Mouse (Mus musculus) stomach, embryonic 16.5 days (tissue): ENCODE results near the gene Aff3. TPM values are rescaled to one million over a fixed set of nuclear protein-coding genes. Genes with fewer than 3 reads are reported as not detected.

Source experiments
- ATAC-seq: fragments of 200-750 bp; cut with Nextera tagmentation; 2 replicates; pipeline ENCODE4 v1.8.0; 2017; ENCODE audit warnings: moderate number of reproducible peaks, moderate TSS enrichment; ENCODE audit not compliant: insufficient read depth, low FRiP score
- H3K27ac ChIP-seq: fragments of 300-500 bp; sonication (generic); 2 replicates; pipeline ENCODE4 v1.5.1; 2014; ENCODE audit warnings: low read length
- H3K27me3 ChIP-seq: fragments of 300-500 bp; sonication (generic); 2 replicates; pipeline ENCODE4 v1.6.1; 2014; ENCODE audit warnings: low read length, control low read depth, mixed read lengths; ENCODE audit not compliant: control insufficient read depth, insufficient read depth
- H3K36me3 ChIP-seq: fragments of 300-500 bp; sonication (generic); 2 replicates; pipeline ENCODE4 v1.6.1; 2014; ENCODE audit warnings: low read length; ENCODE audit not compliant: control insufficient read depth, insufficient read depth
- H3K4me1 ChIP-seq: fragments of 300-500 bp; sonication (generic); 2 replicates; pipeline ENCODE4 v1.6.1; 2014; ENCODE audit warnings: low read length, control low read depth, mixed read lengths; ENCODE audit not compliant: control insufficient read depth, insufficient read depth
- H3K4me2 ChIP-seq: fragments of 300-500 bp; sonication (generic); 2 replicates; pipeline ENCODE4 v1.6.1; 2014; ENCODE audit warnings: low read depth, low read length, mixed read lengths
- H3K4me3 ChIP-seq: fragments of 300-500 bp; sonication (generic); replicated peaks from 2 replicates; pipeline ENCODE4 v1.5.1; 2014; ENCODE audit warnings: mild to moderate bottlenecking, low read length
- H3K9ac ChIP-seq: fragments of 300-500 bp; sonication (generic); 2 replicates; pipeline ENCODE4 v1.6.1; 2014; ENCODE audit warnings: low read length
- H3K9me3 ChIP-seq: fragments of 300-500 bp; sonication (generic); replicated peaks from 2 replicates; pipeline ENCODE4 v1.6.1; 2016; ENCODE audit warnings: low read length, control low read depth; ENCODE audit not compliant: control insufficient read depth
- WGBS: fragments of 180-500 bp; shearing (Covaris S2); extraction: QIAGEN DNeasy Blood & Tissue Kit; methylation state at CpG from one replicate; pipeline ENCODE4 v1.1.7; 2014; 5-methylcytosine and 5-hydroxymethylcytosine counted together
- polyA plus RNA-seq: library from polyadenylated mRNA; unstranded; fragments of >200 nt; fragmentation: Nextera tagmentation; extraction: Ambion mirVana; gene quantifications from 2 replicates; pipeline ENCODE4 v1.2.1, GENCODE M21; 2015

Gene Aff3
- polyA plus RNA-seq, 1 experiment from 2014 or later, result 3.0 TPM

GRCm38 (mm10) chr1:38362275-38362674, 302.5 kb downstream of the Aff3 start:
- H3K36me3 ChIP-seq, result no peaks in the 10 kb centered on the region
- no peaks in the 10 kb centered on the region for H3K27me3 ChIP-seq
- H3K4me3 ChIP-seq, result no peak overlapping the region
- H3K4me2 ChIP-seq, result no peak overlapping the region
- no peak overlapping the region for H3K9ac ChIP-seq
- peaks cover 18% of the 10 kb centered on the region; the same call in 1 of the 2 replicates for H3K4me1 ChIP-seq
- ATAC-seq, result no peak
- no peaks in the 10 kb centered on the region for H3K9me3 ChIP-seq
- H3K27ac ChIP-seq, result no peak overlapping the region
- 89% methylated on average over 3 of the region's 3 CpGs for WGBS

- Histone ChIP-seq H3K27ac (peak overlapping the region; percentile 61), H3K4me1 (peaks cover 20% of the 10 kb centered on the region; the same call in 1 of the 2 replicates), H3K36me3 (no peaks in the 10 kb centered on the region), H3K27me3 (no peaks in the 10 kb centered on the region), H3K9me3 (no peaks in the 10 kb centered on the region), H3K4me2 (peak overlapping the region; percentile 28; the same call in 1 of the 2 replicates), H3K4me3 (no peak overlapping the region), H3K9ac (no peak overlapping the region)
- ATAC-seq, result peak; percentile 31; the same call in 1 of the 2 replicates
- WGBS, result 66% methylated on average over 26 of the region's 26 CpGs
These were observed 305.9 kb downstream of the Aff3 start for GRCm38 (mm10) chr1:38358797-38359349.

DNA sequence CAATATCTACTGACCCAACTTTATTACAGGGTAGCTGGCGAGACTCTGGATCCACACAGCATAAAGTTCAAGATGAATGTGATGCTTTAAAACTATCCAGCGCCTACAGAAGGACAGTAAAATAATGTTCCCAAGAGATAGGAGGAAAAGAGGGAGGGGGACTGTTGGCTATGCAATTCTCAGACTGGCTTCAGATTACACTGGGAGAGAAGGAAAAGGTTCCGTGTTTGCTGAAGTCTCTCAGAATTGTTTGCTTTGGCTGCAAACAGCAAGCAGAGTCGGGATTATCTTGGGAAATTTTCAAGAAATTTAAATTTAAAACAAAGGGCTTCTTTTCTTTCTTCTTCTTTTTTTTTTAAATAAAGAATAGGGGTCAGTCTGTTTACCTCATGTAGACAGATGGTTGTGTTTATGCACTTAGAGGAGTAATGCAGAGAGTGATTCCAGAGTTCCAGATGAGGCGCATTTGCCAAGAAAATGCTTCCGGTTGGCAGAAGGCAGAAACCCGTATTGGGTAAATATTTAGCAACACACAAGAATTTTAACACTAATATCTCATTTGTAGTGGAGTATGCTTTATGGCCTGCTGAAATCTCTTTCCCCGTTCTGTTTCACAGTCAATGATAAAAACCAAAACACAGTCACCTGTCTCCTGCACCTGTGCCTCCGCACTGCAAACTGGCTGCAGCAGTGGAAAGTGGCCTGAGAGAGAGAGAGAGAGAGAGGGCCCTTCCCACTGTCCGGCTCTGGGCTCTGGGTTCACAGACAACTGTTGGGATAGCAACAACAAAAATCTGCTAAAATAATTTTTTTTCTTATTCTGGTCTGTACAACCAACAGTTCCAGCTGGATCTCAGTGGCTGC, 306.6 kb downstream of the Aff3 start:
- ATAC-seq, result peak; percentile 15; the same call in 1 of the 2 replicates
- 21% methylated on average over 10 of the region's 10 CpGs for WGBS

GRCm38 (mm10) chr1:38354585-38354984, 310.2 kb downstream of the Aff3 start:
- ATAC-seq, result no peak
- Histone ChIP-seq H3K4me1 (peaks cover 20% of the 10 kb centered on the region; the same call in 1 of the 2 replicates), H3K4me2 (no peak overlapping the region), H3K27ac (no peak overlapping the region), H3K9me3 (no peaks in the 10 kb centered on the region), H3K36me3 (no peaks in the 10 kb centered on the region), H3K9ac (no peak overlapping the region), H3K4me3 (no peak overlapping the region), H3K27me3 (no peaks in the 10 kb centered on the region)
- 85% methylated on average over 4 of the region's 4 CpGs for WGBS

More for the DNA sequence above, 306.6 kb downstream of the Aff3 start:
- peak overlapping the region; percentile 28 for H3K4me2 ChIP-seq
- H3K27ac ChIP-seq, result peak overlapping the region; percentile 61
- H3K4me3 ChIP-seq, result no peak overlapping the region
- peaks cover 20% of the 10 kb centered on the region; the same call in 1 of the 2 replicates for H3K4me1 ChIP-seq
- H3K27me3 ChIP-seq, result no peaks in the 10 kb centered on the region
- H3K9ac ChIP-seq, result no peak overlapping the region
- H3K36me3 ChIP-seq, result no peaks in the 10 kb centered on the region
- H3K9me3 ChIP-seq, result no peaks in the 10 kb centered on the region

DNA sequence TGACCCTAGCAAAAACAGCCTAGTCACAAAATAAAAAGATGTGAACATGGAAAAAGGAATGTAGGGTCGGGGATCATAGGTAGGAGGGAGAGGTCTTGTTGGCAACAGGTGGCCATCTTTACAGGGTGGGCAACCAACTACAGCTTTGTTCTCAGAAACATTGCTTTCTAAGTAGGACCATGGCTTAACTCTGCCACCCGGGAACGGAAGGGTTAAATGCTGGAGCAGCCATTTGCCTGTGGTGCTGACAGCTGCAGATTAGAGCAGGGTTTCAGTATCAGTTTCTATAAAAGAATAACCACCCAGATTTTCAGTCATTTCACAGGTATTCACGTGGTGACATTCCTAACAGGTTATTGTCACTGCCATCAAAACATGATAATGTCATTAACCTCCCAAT, 317.4 kb downstream of the Aff3 start:
- H3K4me3 ChIP-seq, result no peak overlapping the region
- H3K9ac ChIP-seq, result no peak overlapping the region
- no peaks in the 10 kb centered on the region for H3K9me3 ChIP-seq
- no peaks in the 10 kb centered on the region for H3K36me3 ChIP-seq
- no peaks in the 10 kb centered on the region for H3K27me3 ChIP-seq
- H3K27ac ChIP-seq, result no peak overlapping the region
- 80% methylated on average over 4 of the region's 4 CpGs for WGBS
- no peak for ATAC-seq
- no peaks in the 10 kb centered on the region for H3K4me1 ChIP-seq
- no peak overlapping the region for H3K4me2 ChIP-seq

- ATAC-seq, result no peak
- Histone ChIP-seq H3K4me3 (no peak overlapping the region), H3K4me1 (no peaks in the 10 kb centered on the region), H3K4me2 (no peak overlapping the region), H3K9me3 (no peaks in the 10 kb centered on the region), H3K27ac (no peak overlapping the region), H3K27me3 (no peaks in the 10 kb centered on the region), H3K36me3 (no peaks in the 10 kb centered on the region), H3K9ac (no peak overlapping the region)
- 83% methylated on average over 7 of the region's 7 CpGs for WGBS
These were observed 330.5 kb downstream of the Aff3 start for GRCm38 (mm10) chr1:38334206-38334605.

DNA sequence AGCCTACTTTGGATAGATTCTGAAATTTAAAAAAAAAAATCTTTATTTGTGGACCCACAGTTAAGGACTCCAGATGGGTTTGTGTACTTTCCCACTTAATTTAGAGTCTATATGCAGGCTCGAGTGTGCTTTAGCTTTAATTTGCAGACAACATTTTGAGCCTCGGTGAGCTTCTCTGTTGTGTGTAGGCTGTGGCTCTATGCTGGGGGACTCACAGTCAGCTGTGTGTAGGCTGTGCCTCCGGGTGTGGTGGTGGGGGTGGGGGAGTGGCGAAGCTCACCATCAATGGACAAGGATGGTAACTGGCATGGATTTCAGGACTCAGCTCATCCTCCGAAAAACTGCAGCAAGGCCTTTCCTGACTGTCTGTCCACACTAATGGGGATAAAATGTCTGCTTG, 331.8 kb downstream of the Aff3 start:
- Histone ChIP-seq H3K27ac (no peak overlapping the region), H3K4me3 (no peak overlapping the region), H3K4me2 (no peak overlapping the region), H3K4me1 (no peaks in the 10 kb centered on the region), H3K9ac (no peak overlapping the region), H3K9me3 (no peaks in the 10 kb centered on the region), H3K36me3 (no peaks in the 10 kb centered on the region), H3K27me3 (no peaks in the 10 kb centered on the region)
- 89% methylated on average over 5 of the region's 5 CpGs for WGBS
- ATAC-seq, result no peak

GRCm38 (mm10) chr1:38324206-38324605, 340.5 kb downstream of the Aff3 start:
- no peak for ATAC-seq
- Histone ChIP-seq H3K9ac (no peak overlapping the region), H3K4me3 (no peak overlapping the region), H3K9me3 (no peaks in the 10 kb centered on the region), H3K4me2 (no peak overlapping the region), H3K27me3 (no peaks in the 10 kb centered on the region), H3K27ac (no peak overlapping the region), H3K36me3 (no peaks in the 10 kb centered on the region), H3K4me1 (peaks cover 7% of the 10 kb centered on the region; the same call in 1 of the 2 replicates)
- WGBS, result 73% methylated on average over 5 of the region's 5 CpGs

GRCm38 (mm10) chr1:38321861-38322260, 342.9 kb downstream of the Aff3 start:
- no peaks in the 10 kb centered on the region for H3K36me3 ChIP-seq
- no peak overlapping the region for H3K4me3 ChIP-seq
- H3K9ac ChIP-seq, result no peak overlapping the region
- H3K4me1 ChIP-seq, result peaks cover 7% of the 10 kb centered on the region; the same call in 1 of the 2 replicates
- ATAC-seq, result no peak
- WGBS, result 83% methylated on average over 8 of the region's 8 CpGs
- H3K4me2 ChIP-seq, result no peak overlapping the region
- no peaks in the 10 kb centered on the region for H3K27me3 ChIP-seq
- no peaks in the 10 kb centered on the region for H3K9me3 ChIP-seq
- H3K27ac ChIP-seq, result peak overlapping the region; percentile 43
